Mouse (Mus musculus): ENCODE data around the gene Stac. TPM values are rescaled to one million over a fixed set of nuclear protein-coding genes. Genes with fewer than 3 reads are reported as not detected.

The Stac gene
- not detected in 2 replicates for polyA plus RNA-seq (2012)

DNA sequence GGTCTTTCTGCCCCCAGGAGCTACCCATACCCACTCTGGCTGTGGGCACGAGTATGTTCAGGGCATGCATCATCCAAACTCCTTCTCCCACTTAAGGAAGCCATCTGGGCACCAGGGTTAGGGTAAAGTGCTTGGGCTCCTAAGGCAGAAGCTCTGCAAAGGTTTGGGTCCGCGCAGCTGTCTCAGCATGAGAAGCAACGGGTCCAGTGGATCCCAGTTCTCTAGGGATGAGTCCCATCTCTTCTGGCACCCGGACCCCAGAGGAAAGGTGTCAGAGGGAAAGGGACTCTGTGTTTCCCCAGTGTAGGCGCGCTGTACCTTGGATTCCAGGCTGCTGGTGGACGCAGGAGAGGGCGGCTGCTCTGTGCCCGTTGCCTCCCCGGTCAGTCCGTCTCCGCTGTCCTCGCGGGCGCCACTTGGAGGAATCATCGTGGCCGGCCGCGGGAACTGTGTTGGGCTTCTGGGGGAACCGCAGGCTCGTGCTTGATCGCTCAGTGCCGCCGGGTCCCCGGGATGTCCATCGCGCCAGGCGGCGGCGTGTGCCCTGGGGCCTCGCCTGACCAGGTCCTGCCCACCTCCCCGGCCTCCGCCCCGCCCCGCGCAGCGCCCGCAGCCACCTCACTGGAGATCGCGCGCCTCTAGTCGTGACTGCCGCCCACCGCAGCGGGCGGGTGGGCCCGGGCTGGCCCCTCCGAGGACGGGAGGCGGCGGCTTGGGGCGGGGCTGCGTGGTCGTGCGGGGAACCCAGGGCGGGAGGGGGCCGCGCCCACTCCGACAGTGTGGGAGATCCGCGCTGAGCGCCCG lies at the start of gene Stac:
TSS of gene Stac (minus strand) at position 669 of the 804 bp plus-strand sequence.

All from megakaryocyte-erythroid progenitor cell, adult 5 weeks (primary cell).